Mouse (Mus musculus) CH12.LX (cell line): ENCODE data around the gene Clic4.

Experiments
- CTCF ChIP-seq, 2 experiments: IDR thresholded peaks in 1 of 2; conservative IDR thresholded peaks in 1 of 2; 2 replicates each; pipeline ENCODE4 v1.5.1; 2011 to 2012; ENCODE audit warnings: low read depth in 2 of 2, low read length in 2 of 2, improper control_type of control experiment in 1 of 2, inconsistent platforms in 1 of 2, mild to moderate bottlenecking in 1 of 2, moderate library complexity in 1 of 2
- E2F4 ChIP-seq: IDR thresholded peaks from 2 replicates; pipeline ENCODE4 v1.6.1; 2011; ENCODE audit warnings: low read depth, low read length, improper control_type of control experiment; ENCODE audit not compliant: insufficient replicate concordance
- MAZ ChIP-seq: IDR thresholded peaks from 2 replicates; pipeline ENCODE4 v1.6.1; 2012; ENCODE audit warnings: low read depth, mild to moderate bottlenecking, inconsistent platforms, low read length, improper control_type of control experiment, moderate library complexity
- POLR2A ChIP-seq: IDR thresholded peaks from 2 replicates; pipeline ENCODE4 v1.6.1; 2011; ENCODE audit warnings: low read depth, mild to moderate bottlenecking, improper control_type of control experiment, low read length
- ZNF384 ChIP-seq: IDR thresholded peaks from 2 replicates; pipeline ENCODE4 v1.6.1; 2012; ENCODE audit warnings: low read depth, low read length, improper control_type of control experiment, inconsistent platforms

DNA sequence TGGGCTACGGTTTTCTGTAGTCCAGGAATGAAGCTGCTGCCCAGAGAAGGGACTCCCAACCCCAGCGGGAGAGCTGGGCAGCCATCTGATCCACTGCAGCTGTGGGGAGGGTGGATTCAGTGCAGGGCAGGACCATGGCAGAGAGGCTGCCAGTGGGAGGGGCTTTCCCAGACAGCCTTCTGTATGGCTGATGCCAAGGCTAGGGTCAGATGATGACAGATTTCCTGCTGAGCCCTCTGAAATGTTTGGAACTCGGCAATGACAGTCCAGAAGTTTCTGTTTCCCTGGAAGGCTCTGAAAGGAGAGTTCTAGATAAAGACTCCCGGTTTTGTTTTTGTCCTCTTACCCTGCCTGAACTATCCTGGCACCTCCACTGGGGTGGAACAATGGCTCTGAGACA is 40.1 kb upstream of the Clic4 start:
- no peak for TF ChIP-seq E2F4
- TF ChIP-seq POLR2A = no peak
- TF ChIP-seq CTCF (conservative IDR thresholded peaks at IDR 0.05 in 1 of 2, IDR thresholded peaks at IDR 0.05 in 1 of 2; ENCODE audit: low read depth in 2 of 2, low read length in 2 of 2) = no peak
- no peak for TF ChIP-seq MAZ
- no peak for TF ChIP-seq ZNF384
